Mouse (Mus musculus): Measurements from ENCODE around the gene Pcif1. TPM values are rescaled to one million over a fixed set of nuclear protein-coding genes. Genes with fewer than 3 reads are reported as not detected.

Gene Pcif1
- polyA plus RNA-seq, 1 experiment from 2014 or later, result 69.6 TPM

DNA sequence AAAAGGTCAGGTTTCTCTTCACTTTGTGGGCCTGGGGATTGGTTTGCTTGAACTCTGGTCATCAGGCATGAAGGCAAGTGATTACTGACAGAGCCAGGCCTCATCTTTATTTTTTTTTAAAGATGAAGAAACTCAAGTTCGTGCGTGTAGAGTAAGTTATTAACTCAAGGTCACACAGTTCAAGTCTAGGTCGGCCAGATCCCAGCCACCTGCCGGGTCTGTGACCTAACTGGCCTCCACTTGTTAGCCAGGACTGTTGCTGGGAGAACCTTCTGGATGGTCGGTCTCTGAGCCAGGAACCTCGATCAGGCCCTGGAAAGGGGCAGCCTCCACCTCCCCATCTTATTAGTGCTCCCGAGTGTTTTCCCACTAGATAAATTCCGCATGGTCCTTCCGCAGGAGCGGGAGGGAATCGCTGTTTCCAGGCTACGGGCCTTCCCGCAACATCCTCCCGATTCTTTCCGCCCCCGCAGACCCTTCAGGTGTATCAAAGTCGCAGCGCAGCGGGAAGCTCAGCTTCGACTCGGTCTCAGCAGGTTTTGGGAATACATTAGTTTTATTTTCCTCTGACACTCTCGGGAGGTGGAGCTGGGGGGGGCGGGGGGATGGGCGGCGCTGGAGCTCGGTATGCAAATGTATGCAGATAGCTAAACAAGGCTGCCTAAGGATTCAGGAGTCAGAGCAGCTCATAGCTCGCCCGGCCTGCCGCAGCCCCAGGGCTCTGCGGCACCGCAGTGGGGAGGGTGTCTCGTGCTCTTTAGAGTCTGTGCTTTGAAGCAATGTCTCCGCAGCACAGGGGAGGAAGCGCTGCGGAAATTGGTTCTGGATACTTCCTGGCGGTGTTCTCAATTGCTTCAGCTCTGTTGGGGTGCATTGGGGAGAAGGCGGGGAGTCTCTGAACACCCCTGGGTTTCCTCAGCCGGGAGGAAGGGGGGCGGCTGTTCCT, 59.3 kb downstream of the Pcif1 start:
- Histone ChIP-seq H3K4me3 (replicated peaks; ENCODE audit: low read length) (peak overlapping the region; percentile 36), H3K27ac (ENCODE audit: low read length) (no peak overlapping the region), H3K27me3 (ENCODE audit: control insufficient read depth, insufficient read depth, low read length) (peaks cover 26% of the 10 kb centered on the region), H3K36me3 (ENCODE audit: control insufficient read depth, insufficient read depth, low read length) (no peaks in the 10 kb centered on the region), H3K9ac (ENCODE audit: low read length) (peak overlapping the region; percentile 11), H3K9me3 (replicated peaks; ENCODE audit: control insufficient read depth, low read length) (no peaks in the 10 kb centered on the region), H3K4me2 (ENCODE audit: low read depth, low read length) (peak overlapping the region; percentile 51), H3K4me1 (ENCODE audit: control insufficient read depth, insufficient read depth, low read length) (peaks cover 14% of the 10 kb centered on the region)
- ATAC-seq (ENCODE audit: insufficient read depth, low FRiP score), result peak; percentile 63
- WGBS, result 4% methylated on average over 39 of the region's 39 CpGs

DNA sequence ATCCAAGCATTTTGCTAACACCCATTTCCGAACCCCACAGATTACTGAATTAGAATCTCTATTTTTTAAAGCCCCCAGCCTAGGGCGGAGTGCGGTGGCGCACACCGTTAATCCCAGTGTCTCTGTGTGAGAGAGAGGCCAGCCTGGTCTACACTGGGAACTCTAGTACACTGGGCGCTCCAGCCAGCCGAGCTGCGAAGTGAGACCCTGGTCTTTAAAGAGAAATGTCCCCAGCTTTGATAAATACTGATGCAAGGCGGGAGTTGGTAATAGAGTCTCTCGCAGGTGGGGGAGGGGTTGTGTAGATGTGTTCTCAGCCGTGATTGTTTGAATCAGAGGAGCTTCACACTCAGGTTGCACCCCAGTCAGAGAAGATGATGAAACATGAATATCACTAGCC, 60.0 kb downstream of the Pcif1 start:
- 6% methylated on average over 11 of the region's 11 CpGs for WGBS
- peak overlapping the region; percentile 36 for H3K4me3 ChIP-seq (replicated peaks; ENCODE audit: low read length)
- ATAC-seq (ENCODE audit: insufficient read depth, low FRiP score), result no peak
- H3K4me2 ChIP-seq (ENCODE audit: low read depth, low read length), result peak overlapping the region; percentile 51
- peaks cover 26% of the 10 kb centered on the region for H3K27me3 ChIP-seq (ENCODE audit: control insufficient read depth, insufficient read depth, low read length)
- no peak overlapping the region for H3K27ac ChIP-seq (ENCODE audit: low read length)
- H3K9me3 ChIP-seq (replicated peaks; ENCODE audit: control insufficient read depth, low read length), result no peaks in the 10 kb centered on the region
- peaks cover 14% of the 10 kb centered on the region for H3K4me1 ChIP-seq (ENCODE audit: control insufficient read depth, insufficient read depth, low read length)
- H3K9ac ChIP-seq (ENCODE audit: low read length), result peak overlapping the region; percentile 11
- H3K36me3 ChIP-seq (ENCODE audit: control insufficient read depth, insufficient read depth, low read length), result no peaks in the 10 kb centered on the region

DNA sequence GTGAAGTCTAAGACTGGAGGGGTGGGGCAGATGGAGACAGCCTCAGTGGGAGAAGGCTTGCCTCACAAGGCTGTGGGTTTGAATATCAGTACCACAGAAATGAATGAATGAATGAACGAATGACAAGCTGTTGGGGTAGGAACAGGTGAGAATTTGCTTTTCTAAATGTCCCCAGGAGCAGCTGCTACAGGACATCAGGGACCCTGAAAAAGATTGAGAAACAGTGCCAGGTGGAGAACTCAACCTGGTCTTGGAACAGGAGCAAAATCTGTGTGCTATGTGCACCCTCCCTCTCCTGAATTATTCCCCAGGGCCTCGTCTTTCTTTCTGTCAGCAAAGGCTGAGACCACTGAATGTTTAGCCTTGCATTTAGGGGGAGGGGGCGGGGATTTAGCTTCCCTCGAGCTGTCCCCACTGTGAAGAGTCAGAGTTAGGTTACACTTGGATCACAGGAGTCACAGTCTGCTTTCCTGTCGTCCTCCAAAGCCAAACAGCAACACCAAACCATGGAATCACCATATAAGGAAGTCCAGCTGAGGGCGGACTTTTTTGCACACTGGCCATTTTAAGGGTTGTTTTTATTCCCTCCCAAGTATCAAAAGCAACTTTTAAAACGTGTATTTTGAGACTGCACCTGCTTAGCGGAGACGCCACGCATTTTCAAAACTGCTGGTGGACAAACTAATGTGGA, 61.2 kb downstream of the Pcif1 start, which contains the start of gene Mmp9:
Gene Mmp9 (plus strand): TSS at position 641 of the 691 bp plus-strand sequence.
- Histone ChIP-seq H3K4me1 (ENCODE audit: control insufficient read depth, insufficient read depth, low read length) (peaks cover 14% of the 10 kb centered on the region), H3K4me3 (replicated peaks; ENCODE audit: low read length) (no peak within 1 kb of the TSS), H3K36me3 (ENCODE audit: control insufficient read depth, insufficient read depth, low read length) (no peaks in the 10 kb centered on the region), H3K9ac (ENCODE audit: low read length) (no peak within 1 kb of the TSS), H3K27ac (ENCODE audit: low read length) (no peak within 1 kb of the TSS), H3K4me2 (ENCODE audit: low read depth, low read length) (no peak within 1 kb of the TSS), H3K27me3 (ENCODE audit: control insufficient read depth, insufficient read depth, low read length) (peaks cover 26% of the 10 kb centered on the region), H3K9me3 (replicated peaks; ENCODE audit: control insufficient read depth, low read length) (no peaks in the 10 kb centered on the region)
- WGBS, result 21% methylated on average over 10 of the region's 10 CpGs
- no peak for ATAC-seq (ENCODE audit: insufficient read depth, low FRiP score)

DNA sequence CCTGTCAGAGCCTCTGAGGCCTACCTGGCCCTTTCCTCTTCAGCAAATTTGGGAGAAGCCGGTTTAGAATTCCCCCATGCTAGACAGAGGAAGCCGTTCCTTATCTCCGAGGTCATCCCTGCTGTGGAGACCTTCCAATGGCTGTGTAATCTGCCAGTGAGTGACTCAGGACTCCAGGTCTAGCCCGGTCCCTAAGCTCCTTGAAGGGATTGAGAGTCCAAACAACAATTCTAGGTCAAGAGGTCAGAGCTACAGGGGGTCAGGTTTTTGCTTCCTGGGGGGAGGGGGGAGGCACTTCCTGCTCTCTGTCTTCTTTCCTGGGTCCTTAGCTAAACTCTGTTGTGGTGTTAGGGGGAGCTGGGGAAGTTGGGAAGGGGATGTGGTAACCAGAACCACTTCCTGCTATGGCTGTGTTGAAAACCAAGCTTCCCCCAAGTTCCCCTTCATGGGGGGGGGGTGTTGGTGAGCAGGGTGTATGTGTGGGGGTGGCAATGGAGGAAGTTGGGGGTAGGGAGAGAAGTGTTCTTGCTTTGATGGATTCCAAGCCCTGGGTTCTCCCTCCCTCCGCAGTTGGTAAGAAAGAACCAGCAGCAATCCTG, 63.7 kb downstream of the Pcif1 start:
- no peak overlapping the region for H3K27ac ChIP-seq (ENCODE audit: low read length)
- H3K9ac ChIP-seq (ENCODE audit: low read length), result no peak overlapping the region
- WGBS, result 23% methylated on average over 5 of the region's 5 CpGs
- H3K36me3 ChIP-seq (ENCODE audit: control insufficient read depth, insufficient read depth, low read length), result no peaks in the 10 kb centered on the region
- no peak overlapping the region for H3K4me3 ChIP-seq (replicated peaks; ENCODE audit: low read length)
- H3K27me3 ChIP-seq (ENCODE audit: control insufficient read depth, insufficient read depth, low read length), result peaks cover 38% of the 10 kb centered on the region
- H3K4me2 ChIP-seq (ENCODE audit: low read depth, low read length), result no peak overlapping the region
- no peak for ATAC-seq (ENCODE audit: insufficient read depth, low FRiP score)
- no peaks in the 10 kb centered on the region for H3K9me3 ChIP-seq (replicated peaks; ENCODE audit: control insufficient read depth, low read length)
- peaks cover 14% of the 10 kb centered on the region for H3K4me1 ChIP-seq (ENCODE audit: control insufficient read depth, insufficient read depth, low read length)

Other genes starting within 250 kb of the Pcif1 start
- gene Wfdc16, start 240.5 kb upstream of the Pcif1 start, polyA plus RNA-seq (2015; fragmentation: Nextera tagmentation; extraction: Ambion mirVana), result not detected in 2 replicates
- gene Wfdc10, start 223.3 kb upstream of the Pcif1 start, polyA plus RNA-seq (2015; fragmentation: Nextera tagmentation; extraction: Ambion mirVana), result 0.79 TPM in 1 of 2 replicates, not detected in the other
- gene Wfdc9, start 222.7 kb upstream of the Pcif1 start, polyA plus RNA-seq (2015; fragmentation: Nextera tagmentation; extraction: Ambion mirVana), result not detected in 2 replicates
- not detected in 2 replicates for gene Wfdc11, start 205.2 kb upstream of the Pcif1 start, polyA plus RNA-seq (2015; fragmentation: Nextera tagmentation; extraction: Ambion mirVana)
- gene Wfdc13, start 194.2 kb upstream of the Pcif1 start, polyA plus RNA-seq (2015; fragmentation: Nextera tagmentation; extraction: Ambion mirVana), result 4.2 and 5.5 TPM in 2 replicates
- gene Spint4, start 180.8 kb upstream of the Pcif1 start, polyA plus RNA-seq (2015; fragmentation: Nextera tagmentation; extraction: Ambion mirVana), result not detected in 2 replicates
- gene Spint5, start 164.0 kb upstream of the Pcif1 start, polyA plus RNA-seq (2015; fragmentation: Nextera tagmentation; extraction: Ambion mirVana), result not detected in 2 replicates
- gene Wfdc3, start 133.4 kb upstream of the Pcif1 start, polyA plus RNA-seq (2015; fragmentation: Nextera tagmentation; extraction: Ambion mirVana), result 1.3 and 1.9 TPM in 2 replicates
- gene Dnttip1, start 133.3 kb upstream of the Pcif1 start, polyA plus RNA-seq (2015; fragmentation: Nextera tagmentation; extraction: Ambion mirVana), result 58.0 and 58.3 TPM in 2 replicates
- gene Ube2c, start 109.4 kb upstream of the Pcif1 start, polyA plus RNA-seq (2015; fragmentation: Nextera tagmentation; extraction: Ambion mirVana), result 332 and 335 TPM in 2 replicates
- gene Tnnc2, start 99.3 kb upstream of the Pcif1 start, polyA plus RNA-seq (2015; fragmentation: Nextera tagmentation; extraction: Ambion mirVana), result 15.7 and 377 TPM in 2 replicates
- gene Snx21, start 93.5 kb upstream of the Pcif1 start, polyA plus RNA-seq (2015; fragmentation: Nextera tagmentation; extraction: Ambion mirVana), result 26.3 and 26.5 TPM in 2 replicates
- 23.8 and 23.9 TPM in 2 replicates for gene Acot8, start 74.4 kb upstream of the Pcif1 start, polyA plus RNA-seq (2015; fragmentation: Nextera tagmentation; extraction: Ambion mirVana)
- 8.8 TPM in 2 replicates for gene Zswim3, start 74.2 kb upstream of the Pcif1 start, polyA plus RNA-seq (2015; fragmentation: Nextera tagmentation; extraction: Ambion mirVana)
- 15.6 and 16.5 TPM in 2 replicates for gene Zswim1, start 56.6 kb upstream of the Pcif1 start, polyA plus RNA-seq (2015; fragmentation: Nextera tagmentation; extraction: Ambion mirVana)
- not detected in 2 replicates for gene Spata25, start 50.8 kb upstream of the Pcif1 start, polyA plus RNA-seq (2015; fragmentation: Nextera tagmentation; extraction: Ambion mirVana)
- 159 and 162 TPM in 2 replicates for gene Ctsa, start 46.4 kb upstream of the Pcif1 start, polyA plus RNA-seq (2015; fragmentation: Nextera tagmentation; extraction: Ambion mirVana)
- 7.2 and 7.9 TPM in 2 replicates for gene Neurl2, start 45.8 kb upstream of the Pcif1 start, polyA plus RNA-seq (2015; fragmentation: Nextera tagmentation; extraction: Ambion mirVana)
- gene Pltp, start 21.6 kb upstream of the Pcif1 start, polyA plus RNA-seq (2015; fragmentation: Nextera tagmentation; extraction: Ambion mirVana), result 60.1 and 76.5 TPM in 2 replicates
- gene Zfp335, start 32.5 kb downstream of the Pcif1 start, polyA plus RNA-seq (2015; fragmentation: Nextera tagmentation; extraction: Ambion mirVana), result 11.3 and 12.4 TPM in 2 replicates
- 5.4 and 5.5 TPM in 2 replicates for gene Mmp9, start 61.5 kb downstream of the Pcif1 start, polyA plus RNA-seq (2015; fragmentation: Nextera tagmentation; extraction: Ambion mirVana)
- gene Slc12a5, start 81.5 kb downstream of the Pcif1 start, polyA plus RNA-seq (2015; fragmentation: Nextera tagmentation; extraction: Ambion mirVana), result 0.26 and 0.46 TPM in 2 replicates
- 49.5 and 49.9 TPM in 2 replicates for gene Ncoa5, start 155.6 kb downstream of the Pcif1 start, polyA plus RNA-seq (2015; fragmentation: Nextera tagmentation; extraction: Ambion mirVana)
- gene Cd40, start 176.3 kb downstream of the Pcif1 start, polyA plus RNA-seq (2015; fragmentation: Nextera tagmentation; extraction: Ambion mirVana), result 7.0 and 7.5 TPM in 2 replicates
- gene 1700025C18Rik, start 211.4 kb downstream of the Pcif1 start, polyA plus RNA-seq (2015; fragmentation: Nextera tagmentation; extraction: Ambion mirVana), result not detected in 2 replicates

All from stomach, embryonic 16.5 days (tissue).